Mouse (Mus musculus): ENCODE data around the gene Tmtc2. TPM values are rescaled to one million over a fixed set of nuclear protein-coding genes. Genes with fewer than 3 reads are reported as not detected.
"Not testable (repeated sequence)": the region's sequence is repeated elsewhere in the genome, so short reads cannot be mapped to it uniquely, and the experiment has no call there.

The Tmtc2 gene
- polyA plus RNA-seq, 1 experiment from 2014 or later = 6.2 TPM

- Histone ChIP-seq H3K4me2 (ENCODE audit: low read depth) (no peak overlapping the region), H3K9ac (ENCODE audit: low read length) (no peak overlapping the region), H3K4me3 (ENCODE audit: low read depth, low read length) (no peak overlapping the region), H3K4me1 (ENCODE audit: control insufficient read depth, insufficient read depth, low read length) (no peaks in the 10 kb centered on the region), H3K9me3 (ENCODE audit: control insufficient read depth, low read length) (no peaks in the 10 kb centered on the region), H3K36me3 (ENCODE audit: control insufficient read depth, insufficient read depth, low read length) (no peaks in the 10 kb centered on the region), H3K27me3 (ENCODE audit: control insufficient read depth, insufficient read depth, low read length) (no peaks in the 10 kb centered on the region), H3K27ac (ENCODE audit: low read depth, low read length) (no peak overlapping the region)
- 86% methylated on average over 1 of the region's 1 CpGs for WGBS
- ATAC-seq (ENCODE audit: insufficient read depth, low FRiP score, low TSS enrichment) = no peak
- DNase-seq (ENCODE audit: low spot score) = no peak
Measured at GRCm38 (mm10) chr10:105292961-105293360, 281.3 kb downstream of the Tmtc2 start.

- Histone ChIP-seq H3K4me2 (ENCODE audit: low read depth) (no peak overlapping the region), H3K36me3 (ENCODE audit: control insufficient read depth, insufficient read depth, low read length) (no peaks in the 10 kb centered on the region), H3K27ac (ENCODE audit: low read depth, low read length) (no peak overlapping the region), H3K9ac (ENCODE audit: low read length) (no peak overlapping the region), H3K4me1 (ENCODE audit: control insufficient read depth, insufficient read depth, low read length) (no peaks in the 10 kb centered on the region), H3K27me3 (ENCODE audit: control insufficient read depth, insufficient read depth, low read length) (no peaks in the 10 kb centered on the region), H3K4me3 (ENCODE audit: low read depth, low read length) (no peak overlapping the region), H3K9me3 (ENCODE audit: control insufficient read depth, low read length) (no peaks in the 10 kb centered on the region)
- no peak for ATAC-seq (ENCODE audit: insufficient read depth, low FRiP score, low TSS enrichment)
- DNase-seq (ENCODE audit: low spot score) = no peak
- 81% methylated on average over 2 of the region's 2 CpGs for whole genome bisulfite sequencing
Measured at GRCm38 (mm10) chr10:105288472-105288871, 285.8 kb downstream of the Tmtc2 start.

- 79% methylated on average over 3 of the region's 3 CpGs for WGBS
- no peak overlapping the region for H3K27ac ChIP-seq (ENCODE audit: low read depth, low read length)
- H3K4me3 ChIP-seq (ENCODE audit: low read depth, low read length) = no peak overlapping the region
- H3K36me3 ChIP-seq (ENCODE audit: control insufficient read depth, insufficient read depth, low read length) = no peaks in the 10 kb centered on the region
- no peak for ATAC-seq (ENCODE audit: insufficient read depth, low FRiP score, low TSS enrichment)
- H3K4me1 ChIP-seq (ENCODE audit: control insufficient read depth, insufficient read depth, low read length) = no peaks in the 10 kb centered on the region
- DNase-seq (ENCODE audit: low spot score) = no peak
- no peak overlapping the region for H3K4me2 ChIP-seq (ENCODE audit: low read depth)
- H3K9ac ChIP-seq (ENCODE audit: low read length) = no peak overlapping the region
- H3K9me3 ChIP-seq (ENCODE audit: control insufficient read depth, low read length) = no peaks in the 10 kb centered on the region
- no peaks in the 10 kb centered on the region for H3K27me3 ChIP-seq (ENCODE audit: control insufficient read depth, insufficient read depth, low read length)
Measured at GRCm38 (mm10) chr10:105287575-105287974, 286.7 kb downstream of the Tmtc2 start.

- H3K9me3 ChIP-seq (ENCODE audit: control insufficient read depth, low read length) = no peaks in the 10 kb centered on the region
- ATAC-seq (ENCODE audit: insufficient read depth, low FRiP score, low TSS enrichment) (no peak), DNase-seq (ENCODE audit: low spot score) (no peak)
- H3K27me3 ChIP-seq (ENCODE audit: control insufficient read depth, insufficient read depth, low read length) = no peaks in the 10 kb centered on the region
- H3K4me3 ChIP-seq (ENCODE audit: low read depth, low read length) = no peak overlapping the region
- no peak overlapping the region for H3K4me2 ChIP-seq (ENCODE audit: low read depth)
- no peak overlapping the region for H3K27ac ChIP-seq (ENCODE audit: low read depth, low read length)
- no peaks in the 10 kb centered on the region for H3K4me1 ChIP-seq (ENCODE audit: control insufficient read depth, insufficient read depth, low read length)
- 91% methylated on average over 7 of the region's 7 CpGs for WGBS
- H3K9ac ChIP-seq (ENCODE audit: low read length) = no peak overlapping the region
- H3K36me3 ChIP-seq (ENCODE audit: control insufficient read depth, insufficient read depth, low read length) = no peaks in the 10 kb centered on the region
Measured at GRCm38 (mm10) chr10:105287064-105287463, 287.2 kb downstream of the Tmtc2 start.

- Histone ChIP-seq H3K9ac (ENCODE audit: low read length) (no peak overlapping the region), H3K36me3 (ENCODE audit: control insufficient read depth, insufficient read depth, low read length) (no peaks in the 10 kb centered on the region), H3K27ac (ENCODE audit: low read depth, low read length) (no peak overlapping the region), H3K4me1 (ENCODE audit: control insufficient read depth, insufficient read depth, low read length) (no peaks in the 10 kb centered on the region), H3K4me3 (ENCODE audit: low read depth, low read length) (no peak overlapping the region), H3K4me2 (ENCODE audit: low read depth) (no peak overlapping the region), H3K27me3 (ENCODE audit: control insufficient read depth, insufficient read depth, low read length) (no peaks in the 10 kb centered on the region), H3K9me3 (ENCODE audit: control insufficient read depth, low read length) (no peaks in the 10 kb centered on the region)
- DNase-seq (ENCODE audit: low spot score) (no peak), ATAC-seq (ENCODE audit: insufficient read depth, low FRiP score, low TSS enrichment) (no peak)
- 85% methylated on average over 2 of the region's 2 CpGs for WGBS
Measured at GRCm38 (mm10) chr10:105286221-105286620, 288.0 kb downstream of the Tmtc2 start.

- Histone ChIP-seq H3K4me3 (ENCODE audit: low read depth, low read length) (no peak overlapping the region), H3K4me1 (ENCODE audit: control insufficient read depth, insufficient read depth, low read length) (no peaks in the 10 kb centered on the region), H3K4me2 (ENCODE audit: low read depth) (no peak overlapping the region), H3K9ac (ENCODE audit: low read length) (no peak overlapping the region), H3K27ac (ENCODE audit: low read depth, low read length) (no peak overlapping the region), H3K27me3 (ENCODE audit: control insufficient read depth, insufficient read depth, low read length) (no peaks in the 10 kb centered on the region), H3K36me3 (ENCODE audit: control insufficient read depth, insufficient read depth, low read length) (no peaks in the 10 kb centered on the region), H3K9me3 (ENCODE audit: control insufficient read depth, low read length) (no peaks in the 10 kb centered on the region)
- ATAC-seq (ENCODE audit: insufficient read depth, low FRiP score, low TSS enrichment) = no peak
- no peak for DNase-seq (ENCODE audit: low spot score)
- 77% methylated on average over 6 of the region's 6 CpGs for WGBS
Measured at GRCm38 (mm10) chr10:105284171-105284570, 290.1 kb downstream of the Tmtc2 start.

- Histone ChIP-seq H3K27ac (ENCODE audit: low read depth, low read length) (no peak overlapping the region), H3K27me3 (ENCODE audit: control insufficient read depth, insufficient read depth, low read length) (no peaks in the 10 kb centered on the region), H3K36me3 (ENCODE audit: control insufficient read depth, insufficient read depth, low read length) (no peaks in the 10 kb centered on the region), H3K9me3 (ENCODE audit: control insufficient read depth, low read length) (no peaks in the 10 kb centered on the region), H3K4me1 (ENCODE audit: control insufficient read depth, insufficient read depth, low read length) (no peaks in the 10 kb centered on the region), H3K9ac (ENCODE audit: low read length) (no peak overlapping the region), H3K4me3 (ENCODE audit: low read depth, low read length) (no peak overlapping the region), H3K4me2 (ENCODE audit: low read depth) (no peak overlapping the region)
- DNase-seq (ENCODE audit: low spot score) (no peak), ATAC-seq (ENCODE audit: insufficient read depth, low FRiP score, low TSS enrichment) (no peak)
- 89% methylated on average over 3 of the region's 3 CpGs for WGBS
Measured at GRCm38 (mm10) chr10:105280933-105281332, 293.3 kb downstream of the Tmtc2 start.

- Histone ChIP-seq H3K9ac (ENCODE audit: low read length) (no peak overlapping the region), H3K27ac (ENCODE audit: low read depth, low read length) (no peak overlapping the region), H3K4me2 (ENCODE audit: low read depth) (no peak overlapping the region), H3K27me3 (ENCODE audit: control insufficient read depth, insufficient read depth, low read length) (no peaks in the 10 kb centered on the region), H3K9me3 (ENCODE audit: control insufficient read depth, low read length) (no peaks in the 10 kb centered on the region), H3K4me1 (ENCODE audit: control insufficient read depth, insufficient read depth, low read length) (no peaks in the 10 kb centered on the region), H3K4me3 (ENCODE audit: low read depth, low read length) (no peak overlapping the region), H3K36me3 (ENCODE audit: control insufficient read depth, insufficient read depth, low read length) (no peaks in the 10 kb centered on the region)
- 76% methylated on average over 3 of the region's 3 CpGs for WGBS
- no peak for DNase-seq (ENCODE audit: low spot score)
- ATAC-seq (ENCODE audit: insufficient read depth, low FRiP score, low TSS enrichment) = no peak
Measured at GRCm38 (mm10) chr10:105260053-105260452, 314.2 kb downstream of the Tmtc2 start.

- DNase-seq (ENCODE audit: low spot score) = peak; percentile 52
- not testable (repeated sequence) for H3K27ac ChIP-seq (ENCODE audit: low read depth, low read length); ATAC-seq (ENCODE audit: insufficient read depth, low FRiP score, low TSS enrichment)
Measured at GRCm38 (mm10) chr10:105238291-105238690, 336.0 kb downstream of the Tmtc2 start.

More at GRCm38 (mm10) chr10:105238291-105238690, 336.0 kb downstream of the Tmtc2 start:
- H3K4me1 ChIP-seq (ENCODE audit: control insufficient read depth, insufficient read depth, low read length); H3K36me3 ChIP-seq (ENCODE audit: control insufficient read depth, insufficient read depth, low read length); H3K9ac ChIP-seq (ENCODE audit: low read length); H3K4me2 ChIP-seq (ENCODE audit: low read depth); H3K9me3 ChIP-seq (ENCODE audit: control insufficient read depth, low read length); H3K4me3 ChIP-seq (ENCODE audit: low read depth, low read length); H3K27me3 ChIP-seq (ENCODE audit: control insufficient read depth, insufficient read depth, low read length): not testable (repeated sequence)
- WGBS = 91% methylated on average over 22 of the region's 22 CpGs
